Mouse (Mus musculus) midbrain, embryonic 16.5 days (tissue): ENCODE measurements around the gene Srxn1. TPM values are rescaled to one million over a fixed set of nuclear protein-coding genes. Genes with fewer than 3 reads are reported as not detected.

Experiments used
- ATAC-seq: fragments of 200-750 bp; cut with Nextera tagmentation; 2 replicates; pipeline ENCODE4 v1.8.0; 2017; ENCODE audit warnings: moderate TSS enrichment
- H3K27ac ChIP-seq: fragments of 300-500 bp; sonication (generic); 2 replicates; pipeline ENCODE4 v1.5.1; 2014; ENCODE audit warnings: mild to moderate bottlenecking, low read length, mixed read lengths
- H3K27me3 ChIP-seq: fragments of 300-500 bp; sonication (generic); 2 replicates; pipeline ENCODE4 v1.6.1; 2014; ENCODE audit warnings: low read depth, low read length, mixed read lengths; ENCODE audit not compliant: control insufficient read depth, insufficient read depth
- H3K36me3 ChIP-seq: fragments of 300-500 bp; sonication (generic); 2 replicates; pipeline ENCODE4 v1.6.1; 2014; ENCODE audit warnings: mild to moderate bottlenecking, low read length, moderate library complexity, mixed read lengths; ENCODE audit not compliant: control insufficient read depth, insufficient read depth
- H3K4me1 ChIP-seq: fragments of 300-500 bp; sonication (generic); 2 replicates; pipeline ENCODE4 v1.6.1; 2014; ENCODE audit warnings: mild to moderate bottlenecking, low read length, mixed read lengths; ENCODE audit not compliant: control insufficient read depth, insufficient read depth
- H3K4me2 ChIP-seq: fragments of 300-500 bp; sonication (generic); 2 replicates; pipeline ENCODE4 v1.6.1; 2014; ENCODE audit warnings: mild to moderate bottlenecking, low read length, mixed read lengths
- H3K4me3 ChIP-seq: fragments of 300-500 bp; sonication (generic); 2 replicates; pipeline ENCODE4 v1.5.1; 2014; ENCODE audit warnings: low read depth, mild to moderate bottlenecking, low read length, moderate library complexity, mixed read lengths
- H3K9ac ChIP-seq: fragments of 300-500 bp; sonication (generic); 2 replicates; pipeline ENCODE4 v1.6.1; 2014; ENCODE audit warnings: low read depth, low read length, mixed read lengths
- H3K9me3 ChIP-seq: fragments of 300-500 bp; sonication (generic); replicated peaks from 2 replicates; pipeline ENCODE4 v1.6.1; 2014; ENCODE audit warnings: mild to moderate bottlenecking, low read length, mixed read lengths; ENCODE audit not compliant: control insufficient read depth, poor library complexity, severe bottlenecking
- WGBS: fragments of 180-500 bp; shearing (Covaris S2); extraction: QIAGEN DNeasy Blood & Tissue Kit; methylation state at CpG from one replicate; pipeline ENCODE4 v1.1.7; 2014; 5-methylcytosine and 5-hydroxymethylcytosine counted together
- polyA plus RNA-seq: library from polyadenylated mRNA; unstranded; fragments of >200 nt; fragmentation: Nextera tagmentation; extraction: Ambion mirVana; gene quantifications from 2 replicates; pipeline ENCODE4 v1.2.1, GENCODE M21; 2015

Srxn1 gene
- polyA plus RNA-seq, 1 experiment from 2014 or later, result 25.4 TPM

GRCm38 (mm10) chr2:152108702-152109101, 3.4 kb downstream of the Srxn1 start:
- H3K4me2 ChIP-seq, result no peak overlapping the region
- peaks cover 7% of the 10 kb centered on the region for H3K4me1 ChIP-seq
- no peak overlapping the region for H3K9ac ChIP-seq
- no peaks in the 10 kb centered on the region for H3K9me3 ChIP-seq
- H3K27me3 ChIP-seq, result no peaks in the 10 kb centered on the region
- H3K27ac ChIP-seq, result no peak overlapping the region
- no peaks in the 10 kb centered on the region for H3K36me3 ChIP-seq
- WGBS, result 66% methylated on average over 7 of the region's 7 CpGs
- H3K4me3 ChIP-seq, result no peak overlapping the region
- ATAC-seq, result no peak

- Histone ChIP-seq H3K4me1 (peaks cover 8% of the 10 kb centered on the region), H3K9me3 (no peaks in the 10 kb centered on the region), H3K36me3 (no peaks in the 10 kb centered on the region), H3K27ac (no peak overlapping the region), H3K9ac (no peak overlapping the region), H3K4me3 (no peak overlapping the region), H3K27me3 (no peaks in the 10 kb centered on the region), H3K4me2 (no peak overlapping the region)
- 91% methylated on average over 5 of the region's 5 CpGs for WGBS
- ATAC-seq, result no peak
Observed at GRCm38 (mm10) chr2:152109386-152109785, 4.1 kb downstream of the Srxn1 start.

GRCm38 (mm10) chr2:152111311-152111710, 6.0 kb downstream of the Srxn1 start:
- WGBS, result 46% methylated on average over 2 of the region's 2 CpGs
- Histone ChIP-seq H3K9ac (no peak overlapping the region), H3K9me3 (no peaks in the 10 kb centered on the region), H3K36me3 (no peaks in the 10 kb centered on the region), H3K4me3 (no peak overlapping the region), H3K27me3 (no peaks in the 10 kb centered on the region), H3K4me1 (peaks cover 8% of the 10 kb centered on the region), H3K4me2 (no peak overlapping the region), H3K27ac (no peak overlapping the region)
- ATAC-seq, result no peak

GRCm38 (mm10) chr2:152111920-152112319, 6.6 kb downstream of the Srxn1 start:
- no peak overlapping the region for H3K4me3 ChIP-seq
- no peak overlapping the region for H3K27ac ChIP-seq
- H3K27me3 ChIP-seq, result no peaks in the 10 kb centered on the region
- no peak overlapping the region for H3K9ac ChIP-seq
- peak overlapping the region; percentile 7; the same call in 1 of the 2 replicates for H3K4me2 ChIP-seq
- 4% methylated on average over 7 of the region's 7 CpGs for WGBS
- peaks cover 7% of the 10 kb centered on the region for H3K4me1 ChIP-seq
- peak; percentile 77 for ATAC-seq
- H3K9me3 ChIP-seq, result no peaks in the 10 kb centered on the region
- H3K36me3 ChIP-seq, result no peaks in the 10 kb centered on the region

GRCm38 (mm10) chr2:152112490-152112889, 7.2 kb downstream of the Srxn1 start:
- no peak overlapping the region for H3K4me2 ChIP-seq
- no peak for ATAC-seq
- 80% methylated on average over 5 of the region's 5 CpGs for WGBS
- H3K36me3 ChIP-seq, result no peaks in the 10 kb centered on the region
- no peaks in the 10 kb centered on the region for H3K9me3 ChIP-seq
- H3K9ac ChIP-seq, result no peak overlapping the region
- no peak overlapping the region for H3K4me3 ChIP-seq
- no peaks in the 10 kb centered on the region for H3K27me3 ChIP-seq
- peaks cover 7% of the 10 kb centered on the region for H3K4me1 ChIP-seq
- no peak overlapping the region for H3K27ac ChIP-seq

- no peaks in the 10 kb centered on the region for H3K27me3 ChIP-seq
- WGBS, result 59% methylated on average over 10 of the region's 10 CpGs
- no peaks in the 10 kb centered on the region for H3K9me3 ChIP-seq
- no peak overlapping the region for H3K4me2 ChIP-seq
- no peak for ATAC-seq
- H3K36me3 ChIP-seq, result no peaks in the 10 kb centered on the region
- no peak overlapping the region for H3K27ac ChIP-seq
- no peak overlapping the region for H3K9ac ChIP-seq
- no peak overlapping the region for H3K4me3 ChIP-seq
- H3K4me1 ChIP-seq, result peaks cover 7% of the 10 kb centered on the region
Observed at GRCm38 (mm10) chr2:152112970-152113369, 7.7 kb downstream of the Srxn1 start.

- Histone ChIP-seq H3K9ac (peak overlapping the region; percentile 69), H3K36me3 (no peaks in the 10 kb centered on the region), H3K4me1 (peaks cover 7% of the 10 kb centered on the region), H3K4me2 (peak overlapping the region; percentile 76), H3K4me3 (peak overlapping the region; percentile 34), H3K27me3 (no peaks in the 10 kb centered on the region), H3K27ac (no peak overlapping the region), H3K9me3 (no peaks in the 10 kb centered on the region)
- peak; percentile 36; the same call in 1 of the 2 replicates for ATAC-seq
- WGBS, result 11% methylated on average over 36 of the region's 36 CpGs
Observed at GRCm38 (mm10) chr2:152114057-152114975, 9.0 kb downstream of the Srxn1 start.

GRCm38 (mm10) chr2:152117694-152118093, 12.4 kb downstream of the Srxn1 start:
- no peaks in the 10 kb centered on the region for H3K9me3 ChIP-seq
- H3K4me1 ChIP-seq, result peaks cover 7% of the 10 kb centered on the region
- H3K9ac ChIP-seq, result no peak overlapping the region
- ATAC-seq, result no peak
- H3K27ac ChIP-seq, result no peak overlapping the region
- no peaks in the 10 kb centered on the region for H3K27me3 ChIP-seq
- H3K4me3 ChIP-seq, result no peak overlapping the region
- H3K4me2 ChIP-seq, result no peak overlapping the region
- 83% methylated on average over 7 of the region's 7 CpGs for WGBS
- no peaks in the 10 kb centered on the region for H3K36me3 ChIP-seq

- WGBS, result 40% methylated on average over 6 of the region's 6 CpGs
- Histone ChIP-seq H3K27ac (no peak overlapping the region), H3K36me3 (no peaks in the 10 kb centered on the region), H3K4me3 (no peak overlapping the region), H3K9ac (no peak overlapping the region), H3K27me3 (no peaks in the 10 kb centered on the region), H3K4me2 (no peak overlapping the region), H3K9me3 (no peaks in the 10 kb centered on the region), H3K4me1 (peaks cover 7% of the 10 kb centered on the region)
- ATAC-seq, result no peak
Observed at GRCm38 (mm10) chr2:152119228-152119865, 14.0 kb downstream of the Srxn1 start.
